Mouse (Mus musculus) lung, adult 2 months (tissue): ENCODE data around the gene 9430097D07Rik.

Experiments
- CTCF ChIP-seq: fragments of 200-500 bp; IDR thresholded peaks from 2 replicates; pipeline ENCODE4 v1.5.1; 2011; ENCODE audit warnings: mild to moderate bottlenecking, low read length, control low read depth; ENCODE audit not compliant: insufficient read depth
- POLR2A ChIP-seq: fragments of 200-500 bp; IDR thresholded peaks from 2 replicates; pipeline ENCODE4 v1.6.1; 2011; ENCODE audit warnings: low read depth, mild to moderate bottlenecking, control low read depth, low read length, borderline replicate concordance; ENCODE audit errors: extremely low read depth

- no peak for TF ChIP-seq POLR2A
- no peak for TF ChIP-seq CTCF
Measured at GRCm38 (mm10) chr2:32620682-32621516, 45.4 kb upstream of the 9430097D07Rik start.
